Mouse (Mus musculus) bone marrow, adult 2 months (tissue): Measurements from ENCODE around the gene Nkiras1.

Experiments used
- CTCF ChIP-seq: fragments of 200-500 bp; IDR thresholded peaks from 2 replicates; pipeline ENCODE4 v1.5.1; 2011; ENCODE audit warnings: low read length, control low read depth; ENCODE audit not compliant: control insufficient read depth, insufficient read depth
- POLR2A ChIP-seq: fragments of 200-500 bp; IDR thresholded peaks from 2 replicates; pipeline ENCODE4 v1.6.1; 2011; ENCODE audit warnings: low read depth, mild to moderate bottlenecking, control low read depth, low read length, borderline replicate concordance; ENCODE audit not compliant: control insufficient read depth

DNA sequence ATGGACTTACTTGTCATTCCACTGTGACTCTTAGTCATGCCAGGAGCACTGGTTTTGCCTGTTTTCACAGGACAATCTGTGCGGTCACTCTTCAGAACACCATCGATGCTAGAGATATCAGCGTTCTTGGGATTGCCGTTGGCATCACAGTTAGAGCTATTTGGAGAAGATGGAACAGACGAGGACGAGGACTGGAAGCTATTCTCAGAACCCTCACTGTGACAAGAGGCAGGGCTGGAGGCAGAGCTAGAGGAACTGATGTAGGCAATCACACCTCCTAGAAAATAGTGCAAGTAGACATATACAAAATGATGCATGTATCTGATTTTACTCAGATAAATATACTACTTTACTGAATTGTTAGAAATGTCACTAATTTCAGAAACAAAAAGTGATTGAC lies 49.0 kb upstream of the Nkiras1 start:
- TF ChIP-seq CTCF (no peak), POLR2A (no peak)
